Mouse (Mus musculus): Measurements from ENCODE around the gene Olfr466. TPM values are rescaled to one million over a fixed set of nuclear protein-coding genes. Genes with fewer than 3 reads are reported as not detected.

Gene Olfr466
- polyA plus RNA-seq, 1 experiment from 2014 or later, result not detected

DNA sequence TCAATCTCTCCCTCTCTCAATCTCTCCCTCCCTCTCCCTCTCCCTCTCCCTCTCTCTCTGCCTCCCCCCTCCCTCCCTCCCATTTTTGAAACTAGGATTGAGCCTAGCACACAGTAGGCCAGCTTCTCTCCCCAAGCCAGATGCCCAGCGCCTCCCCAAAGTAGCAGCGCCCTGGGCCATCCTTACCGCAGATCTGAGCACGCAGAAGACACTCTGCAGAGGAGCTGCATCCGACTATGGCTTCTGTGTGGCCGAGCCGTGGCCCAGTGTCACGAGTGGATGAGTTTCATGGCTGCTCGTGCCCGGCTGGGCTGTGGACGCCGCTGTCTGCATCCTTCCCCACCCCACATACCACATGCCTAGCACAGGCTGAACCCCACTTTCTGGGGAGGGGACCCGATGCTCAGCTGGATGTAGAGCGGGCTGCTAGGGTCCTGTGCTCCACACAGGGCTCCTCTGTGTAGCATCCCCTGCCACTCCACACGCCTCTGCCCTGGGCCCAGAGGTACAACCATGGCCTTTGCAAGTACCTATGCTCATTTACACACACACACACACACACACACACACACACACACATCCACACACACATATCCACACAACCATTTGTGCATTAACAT lies 26.5 kb downstream of the Olfr466 start:
- DNase-seq (ENCODE audit: low spot score) (no peak), ATAC-seq (ENCODE audit: low FRiP score, low TSS enrichment) (no peak)
- H3K9me3 ChIP-seq (ENCODE audit: control insufficient read depth, low read length), result no peaks in the 10 kb centered on the region
- H3K9ac ChIP-seq (ENCODE audit: low read length), result no peak overlapping the region
- TF ChIP-seq CTCF (IDR thresholded peaks at IDR 0.05; ENCODE audit: low read depth), result no peak
- no peak for TF ChIP-seq EP300 (optimal IDR thresholded peaks at IDR 0.05)
- no peaks in the 10 kb centered on the region for H3K4me1 ChIP-seq (replicated peaks; ENCODE audit: control insufficient read depth, insufficient read depth)
- 57% methylated on average over 15 of the region's 15 CpGs for WGBS
- no peak overlapping the region for H3K4me2 ChIP-seq (replicated peaks; ENCODE audit: low read depth)
- H3K4me3 ChIP-seq (ENCODE audit: low read depth, low read length), result no peak overlapping the region
- no peaks in the 10 kb centered on the region for H3K27me3 ChIP-seq (ENCODE audit: control insufficient read depth, insufficient read depth, low read length)
- no peaks in the 10 kb centered on the region for H3K36me3 ChIP-seq (ENCODE audit: control insufficient read depth, insufficient read depth, low read length)
- no peak overlapping the region for H3K27ac ChIP-seq (replicated peaks)

GRCm38 (mm10) chr13:65200667-65201066 lies 50.6 kb downstream of the Olfr466 start:
- Histone ChIP-seq H3K4me1 (replicated peaks; ENCODE audit: control insufficient read depth, insufficient read depth) (no peaks in the 10 kb centered on the region), H3K4me2 (replicated peaks; ENCODE audit: low read depth) (no peak overlapping the region), H3K4me3 (ENCODE audit: low read depth, low read length) (no peak overlapping the region), H3K9ac (ENCODE audit: low read length) (no peak overlapping the region), H3K9me3 (ENCODE audit: control insufficient read depth, low read length) (no peaks in the 10 kb centered on the region), H3K36me3 (ENCODE audit: control insufficient read depth, insufficient read depth, low read length) (no peaks in the 10 kb centered on the region), H3K27ac (replicated peaks) (no peak overlapping the region), H3K27me3 (ENCODE audit: control insufficient read depth, insufficient read depth, low read length) (no peaks in the 10 kb centered on the region)
- ATAC-seq (ENCODE audit: low FRiP score, low TSS enrichment) (no peak), DNase-seq (ENCODE audit: low spot score) (no peak)
- 69% methylated on average over 1 of the region's 1 CpGs for WGBS
- TF ChIP-seq EP300 (optimal IDR thresholded peaks at IDR 0.05) (no peak), CTCF (IDR thresholded peaks at IDR 0.05; ENCODE audit: low read depth) (no peak)

Other genes starting within 250 kb of the Olfr466 start
- gene Cntnap3, start 246.3 kb upstream of the Olfr466 start, polyA plus RNA-seq (2015; fragmentation: Nextera tagmentation; extraction: Ambion mirVana), result 0.29 TPM in 2 replicates
- not detected in 2 replicates for gene Spata31, start 232.8 kb upstream of the Olfr466 start, polyA plus RNA-seq (2015; fragmentation: Nextera tagmentation; extraction: Ambion mirVana)
- gene Spata31d1c, start 117.2 kb upstream of the Olfr466 start, polyA plus RNA-seq (2015; fragmentation: Nextera tagmentation; extraction: Ambion mirVana), result not detected in 2 replicates
- gene Prss47, start 97.5 kb upstream of the Olfr466 start, polyA plus RNA-seq (2015; fragmentation: Nextera tagmentation; extraction: Ambion mirVana), result not detected in 2 replicates
- 36.6 TPM in 2 replicates for gene Mfsd14b, start 37.3 kb upstream of the Olfr466 start, polyA plus RNA-seq (2015; fragmentation: Nextera tagmentation; extraction: Ambion mirVana)
- 0.12 TPM in 1 of 2 replicates, not detected in the other for gene Olfr465-ps1, start 12.2 kb upstream of the Olfr466 start, polyA plus RNA-seq (2015; fragmentation: Nextera tagmentation; extraction: Ambion mirVana)
- not detected in 2 replicates for gene Nlrp4f, start 55.7 kb downstream of the Olfr466 start, polyA plus RNA-seq (2015; fragmentation: Nextera tagmentation; extraction: Ambion mirVana)
- gene Gm10775, start 109.3 kb downstream of the Olfr466 start, polyA plus RNA-seq (2015; fragmentation: Nextera tagmentation; extraction: Ambion mirVana), result not detected in 2 replicates
- 3.9 and 4.6 TPM in 2 replicates for gene Zfp369, start 128.6 kb downstream of the Olfr466 start, polyA plus RNA-seq (2015; fragmentation: Nextera tagmentation; extraction: Ambion mirVana)